Mouse (Mus musculus) heart, adult 2 months (tissue): ENCODE results near the gene A230050P20Rik. TPM values are rescaled to one million over a fixed set of nuclear protein-coding genes. Genes with fewer than 3 reads are reported as not detected.

Experiments used
- DNase-seq, 2 experiments: peaks; one replicate each; pipeline ENCODE4 v3.0.0; 2021
- H3K27ac ChIP-seq: fragments of 200-600 bp; 2 replicates; pipeline ENCODE4 v1.8.1; 2022
- H3K27me3 ChIP-seq: fragments of 200-500 bp; 2 replicates; pipeline ENCODE4 v1.6.1; 2012; ENCODE audit warnings: mild to moderate bottlenecking, low read length, inconsistent platforms, mixed read lengths; ENCODE audit not compliant: control insufficient read depth, insufficient read depth
- H3K36me3 ChIP-seq: fragments of 200-500 bp; 2 replicates; pipeline ENCODE4 v1.6.1; 2012; ENCODE audit warnings: low read length, inconsistent platforms; ENCODE audit not compliant: control insufficient read depth, insufficient read depth
- H3K4me1 ChIP-seq: fragments of 200-500 bp; 2 replicates; pipeline ENCODE4 v1.6.1; 2011; ENCODE audit warnings: low read length; ENCODE audit not compliant: control insufficient read depth, insufficient read depth
- H3K4me3 ChIP-seq: fragments of 200-600 bp; 2 replicates; pipeline ENCODE4 v1.8.1; 2022
- H3K79me2 ChIP-seq: fragments of 200-500 bp; replicated peaks from 2 replicates; pipeline ENCODE4 v1.6.1; 2012; ENCODE audit warnings: mild to moderate bottlenecking, inconsistent platforms, low read length, moderate library complexity, mixed read lengths; ENCODE audit not compliant: control insufficient read depth, insufficient read depth
- H3K9ac ChIP-seq: fragments of 200-500 bp; 2 replicates; pipeline ENCODE4 v1.6.1; 2012; ENCODE audit warnings: low read depth, mild to moderate bottlenecking, control low read depth, inconsistent platforms, low read length, mixed read lengths
- CTCF ChIP-seq: fragments of 200-600 bp; IDR thresholded peaks from 2 replicates; pipeline ENCODE4 v1.8.1; 2022; ENCODE audit warnings: antibody characterized with exemption, mild to moderate bottlenecking, moderate library complexity
- EP300 ChIP-seq: fragments of 200-500 bp; IDR thresholded peaks from 2 replicates; pipeline ENCODE4 v1.6.1; 2011; ENCODE audit warnings: low read depth, low read length, control low read depth; ENCODE audit not compliant: insufficient read depth
- POLR2A ChIP-seq: fragments of 200-500 bp; IDR thresholded peaks from 2 replicates; pipeline ENCODE4 v1.6.1; 2011; ENCODE audit warnings: mild to moderate bottlenecking, low read depth, low read length, control low read depth; ENCODE audit not compliant: insufficient read depth
- WGBS: fragments of 180-500 bp; shearing (Covaris S2); methylation state at CpG from one replicate; pipeline ENCODE4 v1.1.7; 2018; 5-methylcytosine and 5-hydroxymethylcytosine counted together
- intact Hi-C: fragments of 180-260 bp; cut with DNase I; formaldehyde crosslinking; loops from one replicate; pipeline ENCODE4 v1.15.1; 2025
- polyA plus RNA-seq: library from polyadenylated mRNA; depleted of rRNA; stranded (reverse); fragments of >200 nt; gene quantifications from 2 replicates; pipeline ENCODE4 v1.2.3, GENCODE M21; 2012
- total RNA-seq, 2 experiments: library from RNA; stranded (reverse); gene quantifications; 2 replicates each; pipeline ENCODE4 v1.2.3; 2021

The A230050P20Rik gene
- total and polyA plus RNA-seq, 3 experiments, result 3.9 to 21.2 (median 4.3) TPM

DNA sequence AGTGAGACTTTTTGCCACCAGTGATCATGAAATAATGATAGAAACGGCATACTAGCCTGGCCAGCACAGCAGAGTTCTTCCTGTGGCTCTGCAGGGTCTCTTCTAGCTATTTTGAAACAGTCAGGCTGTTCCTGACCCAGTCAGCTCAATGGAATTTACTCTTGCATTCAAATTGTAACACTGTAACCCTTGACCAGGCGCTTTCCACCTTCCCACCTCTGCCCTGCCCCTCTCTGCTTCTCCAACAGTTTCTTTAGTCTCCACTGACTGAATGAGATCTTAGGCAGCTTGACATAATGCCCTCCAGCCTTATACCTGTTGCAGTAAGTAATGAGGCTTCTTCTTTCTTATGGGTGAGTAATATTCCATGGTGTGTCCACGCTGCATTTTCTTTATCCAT is 1.6 kb upstream of the A230050P20Rik start:
- 57% methylated on average over 3 of the region's 3 CpGs for WGBS
- Histone ChIP-seq H3K27me3 (no peaks in the 10 kb centered on the region), H3K4me3 (no peak overlapping the region), H3K9ac (no peak overlapping the region), H3K79me2 (no peaks in the 10 kb centered on the region), H3K4me1 (no peaks in the 10 kb centered on the region; the same call in 1 of the 2 replicates), H3K27ac (no peak overlapping the region), H3K36me3 (no peaks in the 10 kb centered on the region)
- DNase-seq, result no peak
- TF ChIP-seq EP300, result no peak
- no peak for TF ChIP-seq CTCF
- no peak for TF ChIP-seq POLR2A
- intact Hi-C loops, result no loop called here

DNA sequence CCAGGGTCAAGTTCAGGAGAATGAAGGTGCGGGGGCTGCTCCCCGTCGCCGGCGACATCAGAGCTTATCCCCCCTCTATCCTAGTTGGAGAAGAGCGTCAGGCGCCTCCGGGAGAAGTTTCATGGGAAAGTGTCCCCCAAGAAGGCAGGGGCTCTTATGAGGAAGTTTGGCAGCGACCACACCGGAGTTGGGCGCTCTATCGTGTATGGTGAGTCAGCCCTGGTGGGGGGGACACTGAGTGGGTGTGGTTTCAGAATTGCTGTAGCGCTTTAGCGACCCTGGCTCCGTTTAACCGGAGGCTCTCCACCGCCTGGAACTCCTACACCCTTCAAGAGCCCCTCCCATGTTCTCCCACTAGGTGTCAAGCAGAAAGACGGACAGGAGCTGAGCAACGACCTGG is 804 bp downstream of the A230050P20Rik start:
- peak overlapping the region; percentile 12 for H3K27ac ChIP-seq
- TF ChIP-seq POLR2A (no peak), EP300 (no peak), CTCF (no peak)
- DNase-seq, result peak in 1 of 2 experiments; percentile 33
- H3K79me2 ChIP-seq, result no peaks in the 10 kb centered on the region
- H3K9ac ChIP-seq, result peak overlapping the region; percentile 69
- WGBS, result 6% methylated on average over 19 of the region's 19 CpGs
- H3K36me3 ChIP-seq, result no peaks in the 10 kb centered on the region
- intact Hi-C loops, result no loop called here
- no peaks in the 10 kb centered on the region; the same call in 1 of the 2 replicates for H3K4me1 ChIP-seq
- no peaks in the 10 kb centered on the region for H3K27me3 ChIP-seq
- peak overlapping the region; percentile 52 for H3K4me3 ChIP-seq

DNA sequence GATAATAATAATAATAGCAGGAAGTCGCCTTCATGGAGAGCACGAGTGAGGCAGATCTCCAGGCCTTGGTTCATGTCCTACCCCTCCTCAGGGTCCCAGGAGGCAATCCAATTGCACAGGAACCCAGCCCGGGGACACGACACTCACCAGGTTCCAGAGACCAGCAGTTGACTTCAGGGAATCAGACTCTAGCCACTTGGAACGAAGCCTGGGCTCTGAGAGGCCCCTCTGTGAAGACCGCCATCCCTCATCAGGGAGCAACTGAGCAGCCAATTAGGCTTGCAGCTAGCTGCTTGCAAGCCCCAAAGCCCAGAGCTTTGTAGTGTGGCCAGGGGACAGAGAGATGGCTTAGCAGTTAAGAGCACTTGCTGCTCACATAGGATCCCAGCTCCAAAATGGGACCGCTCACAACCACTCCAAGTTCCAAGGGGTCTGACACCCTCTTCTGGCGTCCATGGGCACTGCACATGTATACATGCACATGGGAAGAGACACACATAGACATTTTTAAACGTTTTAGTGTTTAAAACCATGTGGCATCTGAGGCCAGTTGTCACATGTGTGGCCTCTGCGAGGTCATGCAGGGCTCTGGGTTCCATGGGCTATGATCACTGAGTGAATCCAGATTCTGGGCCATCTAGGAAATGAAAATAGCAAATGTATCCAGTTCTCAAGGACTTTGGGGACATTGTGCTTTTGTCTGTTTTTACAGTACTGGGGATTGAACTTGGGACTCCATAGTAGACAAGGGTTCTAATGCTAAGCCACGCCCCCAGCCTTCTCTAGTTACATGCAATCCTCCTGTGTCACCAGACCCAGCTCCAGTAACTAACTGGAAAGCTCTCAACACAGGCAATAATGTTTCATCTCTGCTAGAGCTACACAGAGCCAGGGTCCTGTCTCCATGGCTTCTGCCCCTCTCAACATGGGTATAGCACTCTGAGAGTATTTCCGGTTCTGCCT is 2.0 kb downstream of the A230050P20Rik start:
- Histone ChIP-seq H3K9ac (no peak overlapping the region), H3K36me3 (no peaks in the 10 kb centered on the region), H3K79me2 (no peaks in the 10 kb centered on the region), H3K4me3 (no peak overlapping the region), H3K27me3 (no peaks in the 10 kb centered on the region), H3K27ac (no peak overlapping the region), H3K4me1 (no peaks in the 10 kb centered on the region; the same call in 1 of the 2 replicates)
- intact Hi-C loops, result no loop called here
- no peak for DNase-seq
- WGBS, result 77% methylated on average over 12 of the region's 12 CpGs
- TF ChIP-seq EP300 (no peak), CTCF (peak; percentile 20; the same call in 1 of the 2 replicates)

DNA sequence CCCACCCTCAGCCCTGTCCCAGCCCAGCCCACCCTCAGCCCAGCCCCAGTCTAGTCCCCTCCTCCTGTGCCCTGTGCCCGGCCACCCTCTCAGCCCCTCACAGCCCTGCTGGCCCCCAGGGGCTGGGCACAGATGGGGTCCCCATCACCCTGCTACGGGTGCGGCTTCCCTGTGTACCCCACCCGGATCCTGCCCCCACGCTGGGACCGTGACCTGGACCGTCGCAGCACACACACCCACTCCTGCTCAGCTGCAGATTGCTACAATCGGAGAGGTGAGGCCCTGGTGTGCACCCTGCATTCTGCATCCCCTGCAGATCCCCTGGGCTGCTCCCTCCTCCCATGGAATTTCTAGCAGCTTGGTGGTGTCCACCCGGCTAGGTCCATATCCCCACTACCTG is 4.5 kb downstream of the A230050P20Rik start:
- intact Hi-C loops, result no loop called here
- WGBS, result 85% methylated on average over 10 of the region's 10 CpGs
- no peak for DNase-seq

DNA sequence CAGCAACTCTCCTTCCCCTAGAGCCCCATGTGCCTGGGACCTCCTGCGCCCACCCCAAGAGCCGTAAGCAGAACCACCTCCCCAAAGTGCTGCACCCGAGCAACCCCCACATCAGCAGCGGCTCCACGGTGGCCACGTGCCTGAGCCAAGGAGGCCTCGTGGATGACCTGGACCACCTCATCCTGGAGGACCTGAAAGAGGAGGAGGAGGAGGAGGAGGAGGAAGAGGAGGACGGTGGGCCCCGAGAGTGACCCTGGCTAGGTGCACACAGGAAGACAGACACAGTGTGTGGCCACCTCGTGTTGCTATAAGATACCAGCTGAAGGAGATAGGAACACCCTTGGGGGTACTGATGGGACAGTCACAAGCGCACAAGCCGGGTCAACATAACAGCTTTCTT is 5.1 kb downstream of the A230050P20Rik start:
- TF ChIP-seq EP300 (no peak), CTCF (no peak), POLR2A (no peak)
- intact Hi-C loops, result no loop called here
- no peaks in the 10 kb centered on the region for H3K27me3 ChIP-seq
- H3K4me3 ChIP-seq, result no peak overlapping the region
- H3K27ac ChIP-seq, result no peak overlapping the region
- no peaks in the 10 kb centered on the region for H3K79me2 ChIP-seq
- WGBS, result 86% methylated on average over 12 of the region's 12 CpGs
- H3K9ac ChIP-seq, result no peak overlapping the region
- peaks cover 1% of the 10 kb centered on the region; the same call in 1 of the 2 replicates for H3K4me1 ChIP-seq
- H3K36me3 ChIP-seq, result no peaks in the 10 kb centered on the region
- DNase-seq, result no peak

More for the DNA sequence above, 4.5 kb downstream of the A230050P20Rik start:
- Histone ChIP-seq H3K9ac (no peak overlapping the region), H3K79me2 (no peaks in the 10 kb centered on the region), H3K27ac (no peak overlapping the region), H3K4me1 (peaks cover 1% of the 10 kb centered on the region; the same call in 1 of the 2 replicates), H3K4me3 (no peak overlapping the region), H3K27me3 (no peaks in the 10 kb centered on the region), H3K36me3 (no peaks in the 10 kb centered on the region)
- no peak for TF ChIP-seq CTCF
- TF ChIP-seq EP300, result no peak
- TF ChIP-seq POLR2A, result no peak
